Mouse (Mus musculus) embryonic facial prominence, embryonic 14.5 days (tissue): ENCODE measurements around the gene Smad6. TPM values are rescaled to one million over a fixed set of nuclear protein-coding genes. Genes with fewer than 3 reads are reported as not detected.

Experiments
- ATAC-seq: fragments of 200-750 bp; cut with Nextera tagmentation; 2 replicates; pipeline ENCODE4 v1.8.0; 2017; ENCODE audit warnings: low read depth, moderate number of reproducible peaks, moderate TSS enrichment
- DNase-seq: peaks from one replicate; pipeline ENCODE4 v3.0.0-alpha.2; 2015; ENCODE audit warnings: low spot score
- H3K27ac ChIP-seq: fragments of 300-500 bp; sonication (generic); replicated peaks from 2 replicates; pipeline ENCODE4 v1.5.1; 2014; ENCODE audit warnings: low read depth, mild to moderate bottlenecking, low read length, moderate library complexity
- H3K27me3 ChIP-seq: fragments of 300-500 bp; sonication (generic); replicated peaks from 2 replicates; pipeline ENCODE4 v1.6.1; 2014; ENCODE audit warnings: low read length; ENCODE audit not compliant: control insufficient read depth, insufficient read depth
- H3K36me3 ChIP-seq: fragments of 300-500 bp; sonication (generic); 2 replicates; pipeline ENCODE4 v1.6.1; 2014; ENCODE audit warnings: low read length, mixed read lengths; ENCODE audit not compliant: control insufficient read depth, insufficient read depth
- H3K4me1 ChIP-seq: fragments of 300-500 bp; sonication (generic); 2 replicates; pipeline ENCODE4 v1.6.1; 2014; ENCODE audit warnings: antibody characterized with exemption, low read length; ENCODE audit not compliant: control insufficient read depth, insufficient read depth
- H3K4me2 ChIP-seq: fragments of 300-500 bp; sonication (generic); 2 replicates; pipeline ENCODE4 v1.6.1; 2014; ENCODE audit warnings: low read depth, mild to moderate bottlenecking, low read length, moderate library complexity, mixed read lengths
- H3K4me3 ChIP-seq: fragments of 300-500 bp; sonication (generic); 2 replicates; pipeline ENCODE4 v1.5.1; 2014; ENCODE audit warnings: low read depth, mild to moderate bottlenecking, low read length
- H3K9ac ChIP-seq: fragments of 300-500 bp; sonication (generic); 2 replicates; pipeline ENCODE4 v1.6.1; 2014; ENCODE audit warnings: low read depth, mild to moderate bottlenecking, low read length, moderate library complexity, mixed read lengths
- H3K9me3 ChIP-seq: fragments of 300-500 bp; sonication (generic); 2 replicates; pipeline ENCODE4 v1.6.1; 2016; ENCODE audit warnings: low read length; ENCODE audit not compliant: control insufficient read depth
- WGBS: fragments of 180-500 bp; shearing (Covaris S2); extraction: QIAGEN DNeasy Blood & Tissue Kit; methylation state at CpG from one replicate; pipeline ENCODE4 v1.1.7; 2014; 5-methylcytosine and 5-hydroxymethylcytosine counted together
- polyA plus RNA-seq: library from polyadenylated mRNA; unstranded; fragments of >200 nt; fragmentation: Nextera tagmentation; extraction: Ambion mirVana; gene quantifications from 2 replicates; pipeline ENCODE4 v1.2.1, GENCODE M21; 2014

Gene Smad6
- polyA plus RNA-seq, 1 experiment from 2014 or later, result 8.8 TPM

DNA sequence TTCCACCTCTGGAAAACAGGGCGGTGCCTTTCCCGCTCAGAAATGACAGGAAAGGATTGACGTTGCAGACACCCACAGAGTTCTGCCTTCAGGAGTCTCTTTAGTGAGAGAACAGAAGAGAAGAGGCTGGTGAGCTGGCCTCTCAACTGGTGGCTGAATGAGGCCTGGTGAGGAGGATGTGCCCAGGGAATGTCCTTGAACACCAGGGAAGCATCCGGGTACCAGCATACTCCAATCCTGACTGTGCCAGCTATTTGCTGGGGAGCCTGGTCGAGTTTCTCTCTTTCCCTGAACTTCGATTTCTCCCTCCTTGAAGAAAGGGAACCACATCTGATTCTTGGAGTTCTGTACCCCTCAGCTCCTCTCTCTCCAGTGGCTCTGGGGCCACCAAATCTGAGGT is 105.4 kb downstream of the Smad6 start:
- no peaks in the 10 kb centered on the region for H3K36me3 ChIP-seq
- 62% methylated on average over 6 of the region's 6 CpGs for WGBS

DNA sequence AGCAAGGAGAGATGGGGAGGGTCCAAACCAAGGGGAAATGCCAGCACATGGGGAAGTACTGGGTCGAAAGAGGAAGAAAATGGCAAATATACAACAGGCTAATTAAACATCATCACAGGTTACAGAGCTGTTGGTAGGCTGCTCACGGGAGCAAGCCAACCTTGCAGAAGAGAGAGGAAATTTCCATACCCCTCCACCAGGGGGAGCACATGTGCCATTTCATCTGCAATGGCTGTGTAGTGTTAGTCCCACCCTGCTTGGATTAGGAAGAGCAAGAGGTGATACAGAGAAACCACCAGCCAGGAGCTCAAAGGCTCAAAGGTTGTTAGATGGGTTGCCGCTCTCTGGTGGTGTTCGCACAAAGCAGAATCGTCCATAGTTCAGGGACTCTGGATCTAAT is 105.9 kb downstream of the Smad6 start:
- H3K4me2 ChIP-seq, result no peak overlapping the region
- H3K27ac ChIP-seq, result no peak overlapping the region
- peaks cover 21% of the 10 kb centered on the region for H3K4me1 ChIP-seq
- WGBS, result 64% methylated on average over 5 of the region's 5 CpGs
- no peaks in the 10 kb centered on the region for H3K9me3 ChIP-seq
- DNase-seq, result no peak
- no peaks in the 10 kb centered on the region for H3K27me3 ChIP-seq
- H3K4me3 ChIP-seq, result no peak overlapping the region
- no peak for ATAC-seq
- H3K36me3 ChIP-seq, result no peaks in the 10 kb centered on the region
- H3K9ac ChIP-seq, result no peak overlapping the region

More for the DNA sequence above, 105.4 kb downstream of the Smad6 start:
- DNase-seq (no peak), ATAC-seq (no peak)
- Histone ChIP-seq H3K4me3 (no peak overlapping the region), H3K9ac (no peak overlapping the region), H3K4me2 (no peak overlapping the region), H3K4me1 (peaks cover 21% of the 10 kb centered on the region), H3K27ac (no peak overlapping the region), H3K27me3 (no peaks in the 10 kb centered on the region), H3K9me3 (no peaks in the 10 kb centered on the region)

DNA sequence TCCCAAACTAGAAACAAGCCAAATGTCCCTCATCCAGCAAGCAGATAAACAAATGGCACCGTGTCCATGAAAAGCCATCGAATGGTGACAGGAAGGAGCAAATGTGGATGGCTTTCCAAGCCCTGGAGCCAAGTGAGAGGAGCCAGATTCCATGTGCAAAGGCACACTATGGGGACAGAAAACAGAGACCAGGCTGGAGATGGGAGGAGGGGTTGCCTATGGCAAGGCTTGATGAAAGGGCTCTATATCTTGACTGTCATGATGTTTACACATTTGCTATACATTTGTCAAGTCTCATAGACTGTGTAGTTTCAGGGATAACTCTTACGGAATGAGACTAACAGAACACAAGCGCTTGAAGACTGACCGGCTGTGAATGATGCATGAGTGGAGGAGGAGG is 106.9 kb downstream of the Smad6 start:
- Histone ChIP-seq H3K36me3 (no peaks in the 10 kb centered on the region), H3K27ac (no peak overlapping the region; the same call in 1 of the 2 replicates), H3K4me2 (no peak overlapping the region), H3K27me3 (no peaks in the 10 kb centered on the region), H3K4me3 (no peak overlapping the region), H3K9me3 (no peaks in the 10 kb centered on the region), H3K9ac (no peak overlapping the region), H3K4me1 (peaks cover 21% of the 10 kb centered on the region)
- WGBS, result 68% methylated on average over 5 of the region's 5 CpGs
- ATAC-seq (no peak), DNase-seq (no peak)

DNA sequence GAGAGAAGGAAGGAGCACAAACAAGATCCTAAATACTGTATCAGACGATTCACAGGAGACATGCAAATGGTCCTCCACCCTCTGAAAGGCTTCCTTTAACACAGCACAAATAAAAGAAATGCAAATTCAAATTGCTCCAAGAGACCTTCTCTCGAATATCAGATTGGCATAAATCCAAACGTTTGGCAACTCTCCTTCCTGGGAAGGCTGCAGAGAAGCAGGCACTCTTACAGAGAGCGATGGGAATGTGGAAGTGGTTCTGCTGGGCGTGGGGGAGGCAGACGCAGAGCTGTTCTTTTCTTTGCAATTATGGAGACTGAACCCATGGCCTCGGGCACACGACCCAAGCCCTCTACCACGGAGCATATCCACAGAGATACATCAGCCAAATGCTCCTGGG is 109.8 kb downstream of the Smad6 start:
- Histone ChIP-seq H3K9ac (no peak overlapping the region), H3K27me3 (no peaks in the 10 kb centered on the region), H3K4me3 (no peak overlapping the region), H3K36me3 (no peaks in the 10 kb centered on the region), H3K9me3 (no peaks in the 10 kb centered on the region), H3K4me2 (no peak overlapping the region), H3K27ac (0 out of 2 replicates have a peak overlapping the region, but pooled peaks have one; percentile 4), H3K4me1 (peaks cover 23% of the 10 kb centered on the region)
- WGBS, result 23% methylated on average over 9 of the region's 9 CpGs
- 0 out of 2 replicates have a peak, but pooled peaks have one; percentile 51 for ATAC-seq
- DNase-seq, result peak; percentile 86

DNA sequence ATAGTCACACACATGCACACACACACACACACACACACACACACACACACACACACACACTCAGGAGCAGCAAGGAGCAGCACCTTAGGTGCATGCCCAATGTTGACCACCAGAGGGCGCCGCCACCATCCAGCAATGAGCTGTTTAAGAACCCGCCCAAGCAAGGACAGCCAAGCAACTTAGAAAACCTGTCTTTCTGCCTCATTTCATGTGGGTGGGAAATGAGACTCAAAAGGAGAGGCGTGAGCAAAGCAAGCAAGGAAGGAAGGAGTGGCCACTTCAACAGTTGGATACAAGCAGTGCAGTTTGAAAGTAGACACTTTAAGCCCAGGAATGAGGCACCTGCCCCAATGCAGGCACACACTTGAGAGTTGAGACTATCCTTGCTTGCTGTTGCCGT is 112.2 kb downstream of the Smad6 start:
- Histone ChIP-seq H3K4me2 (no peak overlapping the region), H3K27me3 (no peaks in the 10 kb centered on the region), H3K27ac (no peak overlapping the region), H3K9ac (no peak overlapping the region), H3K4me3 (no peak overlapping the region), H3K36me3 (no peaks in the 10 kb centered on the region), H3K4me1 (peaks cover 14% of the 10 kb centered on the region), H3K9me3 (no peaks in the 10 kb centered on the region)
- peak; percentile 93 for DNase-seq
- 18% methylated on average over 5 of the region's 5 CpGs for WGBS
- ATAC-seq, result peak; percentile 75

DNA sequence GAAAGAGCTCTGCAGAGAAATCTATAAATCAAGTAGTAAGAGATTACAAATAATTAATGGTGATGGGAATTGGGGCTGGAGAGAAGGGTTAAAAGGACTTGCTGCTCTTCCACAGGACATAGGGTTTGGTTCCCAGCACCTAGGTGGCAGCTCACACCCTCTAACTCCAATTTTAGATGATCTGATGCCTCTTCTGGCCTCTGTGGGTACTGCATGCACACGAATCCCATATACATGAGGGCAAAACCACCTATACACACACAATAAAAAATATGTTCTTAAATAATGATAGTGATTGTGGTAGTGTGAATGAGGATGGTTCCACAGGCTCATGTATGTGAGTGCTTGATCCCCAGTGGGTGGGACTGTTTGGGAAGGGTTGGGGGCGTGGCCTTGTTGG is 117.3 kb downstream of the Smad6 start:
- no peak for DNase-seq
- H3K4me1 ChIP-seq, result no peaks in the 10 kb centered on the region
- no peaks in the 10 kb centered on the region for H3K36me3 ChIP-seq
- H3K9me3 ChIP-seq, result no peaks in the 10 kb centered on the region
- no peak overlapping the region for H3K9ac ChIP-seq
- H3K4me2 ChIP-seq, result no peak overlapping the region
- H3K27ac ChIP-seq, result no peak overlapping the region
- H3K27me3 ChIP-seq, result no peaks in the 10 kb centered on the region
- no peak overlapping the region for H3K4me3 ChIP-seq
- ATAC-seq, result no peak
- WGBS, result 78% methylated on average over 2 of the region's 2 CpGs

Other genes starting within 250 kb of the Smad6 start
- not detected in 2 replicates for gene Lctl, start 95.1 kb upstream of the Smad6 start, polyA plus RNA-seq
- gene Zwilch, start 151.0 kb upstream of the Smad6 start, polyA plus RNA-seq, result 10.6 and 17.4 TPM in 2 replicates
- gene Rpl4, start 151.3 kb upstream of the Smad6 start, polyA plus RNA-seq, result 1,344 and 1,393 TPM in 2 replicates
- 19.2 and 21.2 TPM in 2 replicates for gene Snapc5, start 157.2 kb upstream of the Smad6 start, polyA plus RNA-seq
- 2.2 and 2.3 TPM in 2 replicates for gene Uchl4, start 213.1 kb upstream of the Smad6 start, polyA plus RNA-seq
- gene Map2k1, start 231.6 kb upstream of the Smad6 start, polyA plus RNA-seq, result 105 and 109 TPM in 2 replicates